Mouse (Mus musculus) skeletal muscle tissue, adult 2 months (tissue): ENCODE results near the gene Hsbp1.
"Not testable (repeated sequence)": the region's sequence is repeated elsewhere in the genome, so short reads cannot be mapped to it uniquely, and the experiment has no call there.

Experiments
- DNase-seq: peaks from one replicate; pipeline ENCODE4 v3.0.0-alpha.2; 2012; ENCODE audit warnings: low read depth, low spot score

Gene Hsbp1

GRCm38 (mm10) chr8:119344190-119344856 lies at the start of gene Hsbp1:
Gene Hsbp1, plus strand, starts transcription at chr8:119344488.
- DNase-seq = peak; percentile 95

GRCm38 (mm10) chr8:119295477-119295876 lies 48.8 kb upstream of the Hsbp1 start:
- DNase-seq = no peak

- DNase-seq = not testable (repeated sequence)
These were observed 46.5 kb upstream of the Hsbp1 start for GRCm38 (mm10) chr8:119297752-119298151.

- no peak for DNase-seq
These were observed 44.0 kb upstream of the Hsbp1 start for GRCm38 (mm10) chr8:119300335-119300734.

GRCm38 (mm10) chr8:119304196-119304595 lies 40.1 kb upstream of the Hsbp1 start:
- DNase-seq = no peak

GRCm38 (mm10) chr8:119311412-119311811 lies 32.9 kb upstream of the Hsbp1 start:
- no peak for DNase-seq

GRCm38 (mm10) chr8:119323215-119323614 lies 21.1 kb upstream of the Hsbp1 start:
- no peak for DNase-seq

- no peak for DNase-seq
These were observed 4.7 kb upstream of the Hsbp1 start for GRCm38 (mm10) chr8:119339546-119339945.

- DNase-seq = no peak
These were observed 682 bp upstream of the Hsbp1 start for GRCm38 (mm10) chr8:119343606-119344005.

GRCm38 (mm10) chr8:119345029-119345682 lies 868 bp downstream of the Hsbp1 start:
- no peak for DNase-seq

GRCm38 (mm10) chr8:119345683-119346075 lies 1.4 kb downstream of the Hsbp1 start:
- no peak for DNase-seq

GRCm38 (mm10) chr8:119351647-119352046 lies 7.4 kb downstream of the Hsbp1 start:
- DNase-seq = no peak

GRCm38 (mm10) chr8:119352977-119353658 lies 8.8 kb downstream of the Hsbp1 start:
- DNase-seq = no peak

- DNase-seq = no peak
These were observed 9.4 kb downstream of the Hsbp1 start for GRCm38 (mm10) chr8:119353659-119354023.

- DNase-seq = not testable (repeated sequence)
These were observed 12.3 kb downstream of the Hsbp1 start for GRCm38 (mm10) chr8:119356631-119357030.

- no peak for DNase-seq
These were observed 13.9 kb downstream of the Hsbp1 start for GRCm38 (mm10) chr8:119358175-119358574.

GRCm38 (mm10) chr8:119358836-119359235 lies 14.5 kb downstream of the Hsbp1 start:
- DNase-seq = no peak

GRCm38 (mm10) chr8:119360686-119361295 lies 16.5 kb downstream of the Hsbp1 start:
- no peak for DNase-seq

- not testable (repeated sequence) for DNase-seq
These were observed 30.4 kb downstream of the Hsbp1 start for GRCm38 (mm10) chr8:119374716-119375115.

GRCm38 (mm10) chr8:119378476-119378875 lies 34.2 kb downstream of the Hsbp1 start:
- no peak for DNase-seq

- no peak for DNase-seq
These were observed 36.3 kb downstream of the Hsbp1 start for GRCm38 (mm10) chr8:119380619-119381018.

GRCm38 (mm10) chr8:119384478-119384877 lies 40.2 kb downstream of the Hsbp1 start:
- peak; percentile 44 for DNase-seq
